Mouse (Mus musculus): ENCODE data around the gene Ctbs. TPM values are rescaled to one million over a fixed set of nuclear protein-coding genes. Genes with fewer than 3 reads are reported as not detected.

The Ctbs gene
- polyA plus RNA-seq, 1 experiment from 2014 or later: 11.3 TPM

- H3K36me3 ChIP-seq: no peaks in the 10 kb centered on the region
- H3K27me3 ChIP-seq (replicated peaks): no peaks in the 10 kb centered on the region
- H3K9me3 ChIP-seq: no peaks in the 10 kb centered on the region
- peak overlapping the region; percentile 71 for H3K9ac ChIP-seq
- H3K4me1 ChIP-seq: peaks cover 6% of the 10 kb centered on the region; the same call in 1 of the 2 replicates
- peak overlapping the region; percentile 69 for H3K4me3 ChIP-seq (replicated peaks)
- H3K27ac ChIP-seq: peak overlapping the region; percentile 91
- under 1% methylated on average over 29 of the region's 29 CpGs for WGBS
- H3K4me2 ChIP-seq: peak overlapping the region; percentile 63
- peak; percentile 99 for ATAC-seq (ENCODE audit: insufficient read depth, low FRiP score, low read depth)
Observed at GRCm38 (mm10) chr3:146450371-146450841, 811 bp downstream of the Ctbs start.

GRCm38 (mm10) chr3:146451375-146451774 is 1.8 kb downstream of the Ctbs start:
- H3K27me3 ChIP-seq (replicated peaks): no peaks in the 10 kb centered on the region
- no peak for ATAC-seq (ENCODE audit: insufficient read depth, low FRiP score, low read depth)
- WGBS: 88% methylated on average over 5 of the region's 5 CpGs

GRCm38 (mm10) chr3:146462939-146463338 is 13.3 kb downstream of the Ctbs start:
- Histone ChIP-seq H3K4me3 (replicated peaks) (no peak overlapping the region), H3K4me1 (no peaks in the 10 kb centered on the region), H3K36me3 (no peaks in the 10 kb centered on the region), H3K9ac (no peak overlapping the region), H3K9me3 (no peaks in the 10 kb centered on the region), H3K27ac (no peak overlapping the region), H3K27me3 (replicated peaks) (no peaks in the 10 kb centered on the region), H3K4me2 (no peak overlapping the region)
- ATAC-seq (ENCODE audit: insufficient read depth, low FRiP score, low read depth): no peak
- 51% methylated on average over 2 of the region's 2 CpGs for WGBS

More at GRCm38 (mm10) chr3:146451375-146451774, 1.8 kb downstream of the Ctbs start:
- H3K4me1 ChIP-seq: peaks cover 6% of the 10 kb centered on the region; the same call in 1 of the 2 replicates
- no peak overlapping the region for H3K9ac ChIP-seq
- H3K4me2 ChIP-seq: no peak overlapping the region
- H3K36me3 ChIP-seq: no peaks in the 10 kb centered on the region
- no peak overlapping the region for H3K27ac ChIP-seq
- H3K9me3 ChIP-seq: no peaks in the 10 kb centered on the region
- no peak overlapping the region for H3K4me3 ChIP-seq (replicated peaks)

- Histone ChIP-seq H3K36me3 (no peaks in the 10 kb centered on the region), H3K4me1 (no peaks in the 10 kb centered on the region)
- 71% methylated on average over 2 of the region's 2 CpGs for WGBS
Observed at GRCm38 (mm10) chr3:146469226-146469625, 19.6 kb downstream of the Ctbs start.

GRCm38 (mm10) chr3:146472657-146473056 is 23.1 kb downstream of the Ctbs start:
- H3K4me2 ChIP-seq: no peak overlapping the region
- H3K4me3 ChIP-seq (replicated peaks): no peak overlapping the region
- no peak overlapping the region for H3K9ac ChIP-seq
- H3K27me3 ChIP-seq (replicated peaks): no peaks in the 10 kb centered on the region
- WGBS: 45% methylated on average over 4 of the region's 4 CpGs
- no peak for ATAC-seq (ENCODE audit: insufficient read depth, low FRiP score, low read depth)
- no peaks in the 10 kb centered on the region for H3K9me3 ChIP-seq
- H3K27ac ChIP-seq: no peak overlapping the region
- H3K4me1 ChIP-seq: no peaks in the 10 kb centered on the region
- no peaks in the 10 kb centered on the region for H3K36me3 ChIP-seq

More at GRCm38 (mm10) chr3:146469226-146469625, 19.6 kb downstream of the Ctbs start:
- Histone ChIP-seq H3K9me3 (no peaks in the 10 kb centered on the region), H3K27ac (no peak overlapping the region), H3K9ac (no peak overlapping the region), H3K27me3 (replicated peaks) (no peaks in the 10 kb centered on the region), H3K4me3 (replicated peaks) (no peak overlapping the region), H3K4me2 (no peak overlapping the region)
- ATAC-seq (ENCODE audit: insufficient read depth, low FRiP score, low read depth): no peak

GRCm38 (mm10) chr3:146473741-146474140 is 24.1 kb downstream of the Ctbs start:
- ATAC-seq (ENCODE audit: insufficient read depth, low FRiP score, low read depth): no peak
- Histone ChIP-seq H3K9me3 (no peaks in the 10 kb centered on the region), H3K36me3 (no peaks in the 10 kb centered on the region), H3K4me1 (no peaks in the 10 kb centered on the region), H3K27me3 (replicated peaks) (no peaks in the 10 kb centered on the region), H3K4me3 (replicated peaks) (no peak overlapping the region), H3K9ac (no peak overlapping the region), H3K4me2 (no peak overlapping the region), H3K27ac (no peak overlapping the region)

- H3K27me3 ChIP-seq (replicated peaks): no peaks in the 10 kb centered on the region
- no peak overlapping the region for H3K4me3 ChIP-seq (replicated peaks)
- no peaks in the 10 kb centered on the region for H3K36me3 ChIP-seq
- no peak overlapping the region for H3K27ac ChIP-seq
- ATAC-seq (ENCODE audit: insufficient read depth, low FRiP score, low read depth): no peak
- WGBS: 96% methylated on average over 3 of the region's 3 CpGs
- no peaks in the 10 kb centered on the region for H3K4me1 ChIP-seq
- no peaks in the 10 kb centered on the region for H3K9me3 ChIP-seq
- H3K4me2 ChIP-seq: no peak overlapping the region
- H3K9ac ChIP-seq: no peak overlapping the region
Observed at GRCm38 (mm10) chr3:146474428-146474827, 24.8 kb downstream of the Ctbs start.

GRCm38 (mm10) chr3:146482044-146482443 is 32.4 kb downstream of the Ctbs start:
- Histone ChIP-seq H3K4me3 (replicated peaks) (no peak overlapping the region), H3K27me3 (replicated peaks) (no peaks in the 10 kb centered on the region), H3K9me3 (no peaks in the 10 kb centered on the region), H3K4me2 (no peak overlapping the region), H3K27ac (no peak overlapping the region), H3K4me1 (no peaks in the 10 kb centered on the region), H3K9ac (no peak overlapping the region), H3K36me3 (no peaks in the 10 kb centered on the region)
- ATAC-seq (ENCODE audit: insufficient read depth, low FRiP score, low read depth): no peak
- 58% methylated on average over 2 of the region's 2 CpGs for WGBS

GRCm38 (mm10) chr3:146486464-146486863 is 36.9 kb downstream of the Ctbs start:
- WGBS: 79% methylated on average over 4 of the region's 4 CpGs
- Histone ChIP-seq H3K36me3 (no peaks in the 10 kb centered on the region), H3K9ac (no peak overlapping the region), H3K4me3 (replicated peaks) (no peak overlapping the region), H3K27me3 (replicated peaks) (no peaks in the 10 kb centered on the region), H3K4me2 (no peak overlapping the region), H3K9me3 (no peaks in the 10 kb centered on the region), H3K4me1 (no peaks in the 10 kb centered on the region), H3K27ac (no peak overlapping the region)
- no peak for ATAC-seq (ENCODE audit: insufficient read depth, low FRiP score, low read depth)

GRCm38 (mm10) chr3:146494941-146495340 is 45.3 kb downstream of the Ctbs start:
- H3K27me3 ChIP-seq (replicated peaks): no peaks in the 10 kb centered on the region
- H3K4me1 ChIP-seq: no peaks in the 10 kb centered on the region
- H3K9me3 ChIP-seq: no peaks in the 10 kb centered on the region
- ATAC-seq (ENCODE audit: insufficient read depth, low FRiP score, low read depth): no peak
- H3K36me3 ChIP-seq: no peaks in the 10 kb centered on the region
- no peak overlapping the region for H3K9ac ChIP-seq
- H3K27ac ChIP-seq: no peak overlapping the region
- H3K4me2 ChIP-seq: no peak overlapping the region
- H3K4me3 ChIP-seq (replicated peaks): no peak overlapping the region
- 91% methylated on average over 8 of the region's 8 CpGs for WGBS

GRCm38 (mm10) chr3:146498989-146499388 is 49.4 kb downstream of the Ctbs start:
- H3K4me2 ChIP-seq: peak overlapping the region; percentile 50
- peak overlapping the region; percentile 65 for H3K9ac ChIP-seq
- peak overlapping the region; percentile 94 for H3K4me3 ChIP-seq (replicated peaks)
- no peaks in the 10 kb centered on the region; the same call in 1 of the 2 replicates for H3K36me3 ChIP-seq
- H3K9me3 ChIP-seq: no peaks in the 10 kb centered on the region
- 1% methylated on average over 13 of the region's 13 CpGs for WGBS
- H3K4me1 ChIP-seq: peaks cover 14% of the 10 kb centered on the region; the same call in 1 of the 2 replicates
- ATAC-seq (ENCODE audit: insufficient read depth, low FRiP score, low read depth): no peak
- H3K27me3 ChIP-seq (replicated peaks): no peaks in the 10 kb centered on the region
- peak overlapping the region; percentile 91 for H3K27ac ChIP-seq

- under 1% methylated on average over 62 of the region's 88 CpGs for WGBS
- H3K4me1 ChIP-seq: peaks cover 14% of the 10 kb centered on the region; the same call in 1 of the 2 replicates
- H3K9me3 ChIP-seq: no peaks in the 10 kb centered on the region
Observed at GRCm38 (mm10) chr3:146499431-146500002, 49.9 kb downstream of the Ctbs start, which contains the start of the genes Spata1 and Gng5. Spata1 (minus strand) TSS chr3:146499753. Gng5 (plus strand) TSS chr3:146499807.

More at GRCm38 (mm10) chr3:146499431-146500002, 49.9 kb downstream of the Ctbs start, which contains the start of the genes Spata1 and Gng5:
- Histone ChIP-seq H3K4me3 (replicated peaks) (peak within 1 kb of the TSS; percentile 94), H3K27ac (peak within 1 kb of the TSS; percentile 96), H3K36me3 (no peaks in the 10 kb centered on the region; the same call in 1 of the 2 replicates), H3K9ac (peak within 1 kb of the TSS; percentile 96), H3K27me3 (replicated peaks) (no peaks in the 10 kb centered on the region), H3K4me2 (peak within 1 kb of the TSS; percentile 71)
- peak; percentile 98 for ATAC-seq (ENCODE audit: insufficient read depth, low FRiP score, low read depth)
